Mouse (Mus musculus): ENCODE results near the gene Mknk2. TPM values are rescaled to one million over a fixed set of nuclear protein-coding genes. Genes with fewer than 3 reads are reported as not detected.
A peak's percentile ranks its signal among the peaks of the same experiment; 100 is the strongest.

The Mknk2 gene
- total and polyA plus RNA-seq, 2 experiments from 2014 or later, result 43.6 to 69.8 TPM

DNA sequence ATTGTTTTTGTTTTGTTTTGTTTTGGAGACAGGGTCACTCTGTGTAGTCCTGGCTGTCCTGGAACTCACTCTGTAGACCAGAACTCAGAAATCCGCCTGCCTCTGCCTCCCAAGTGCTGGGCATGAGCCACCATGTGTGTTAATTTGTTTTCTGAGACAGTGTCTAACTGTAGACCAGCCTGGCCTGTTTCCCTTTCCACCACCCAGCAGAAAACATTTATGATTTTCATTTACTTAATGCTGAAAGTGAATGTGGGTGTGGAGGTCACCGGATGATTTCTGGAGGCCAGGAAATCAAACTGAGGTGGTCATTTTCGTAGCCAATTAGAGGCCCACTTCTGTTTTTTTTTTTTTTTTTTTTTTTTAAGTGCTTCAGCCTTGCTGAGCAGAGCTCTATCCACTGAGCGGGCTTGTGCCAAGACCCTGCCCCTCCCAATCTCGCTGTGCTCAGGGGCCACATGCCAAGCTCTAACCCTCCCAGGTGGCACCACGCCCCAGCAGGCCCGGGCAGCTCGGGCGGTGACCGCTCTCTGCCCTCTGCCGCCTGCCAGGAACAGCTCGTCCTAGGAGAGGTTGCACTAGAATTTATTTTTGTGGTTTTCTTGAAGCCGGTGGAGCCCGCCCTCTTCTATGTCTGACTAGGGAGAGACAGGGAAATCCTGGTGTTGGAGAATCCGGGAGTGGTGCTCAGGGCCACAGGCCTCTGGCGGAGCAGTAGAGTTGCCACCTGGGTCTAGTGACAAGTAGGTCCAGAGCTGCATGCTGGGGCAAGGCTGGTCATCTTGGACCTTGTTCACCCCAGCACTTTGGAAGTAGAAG, 13.5 kb downstream of the Mknk2 start:
- H3K4me1 ChIP-seq (ENCODE audit: insufficient read depth), result no peaks in the 10 kb centered on the region
- peaks cover 43% of the 10 kb centered on the region for H3K36me3 ChIP-seq (ENCODE audit: insufficient read depth)
- H3K9me3 ChIP-seq (ENCODE audit: low read length), result no peaks in the 10 kb centered on the region
- 46% methylated on average over 16 of the region's 16 CpGs for WGBS
- ATAC-seq, result peak; percentile 14; the same call in 1 of the 2 replicates
- H3K4me3 ChIP-seq (ENCODE audit: low read depth, low read length), result no peak overlapping the region
- no peak for TF ChIP-seq CTCF (IDR thresholded peaks at IDR 0.05; ENCODE audit: low read depth)
- no peak overlapping the region for H3K4me2 ChIP-seq (ENCODE audit: low read depth)
- H3K27ac ChIP-seq (ENCODE audit: low read depth, low read length), result peak overlapping the region; percentile 9; the same call in 1 of the 2 replicates
- no peak for DNase-seq
- no peak overlapping the region for H3K9ac ChIP-seq
- no peaks in the 10 kb centered on the region for H3K27me3 ChIP-seq (ENCODE audit: insufficient read depth, low read length)

DNA sequence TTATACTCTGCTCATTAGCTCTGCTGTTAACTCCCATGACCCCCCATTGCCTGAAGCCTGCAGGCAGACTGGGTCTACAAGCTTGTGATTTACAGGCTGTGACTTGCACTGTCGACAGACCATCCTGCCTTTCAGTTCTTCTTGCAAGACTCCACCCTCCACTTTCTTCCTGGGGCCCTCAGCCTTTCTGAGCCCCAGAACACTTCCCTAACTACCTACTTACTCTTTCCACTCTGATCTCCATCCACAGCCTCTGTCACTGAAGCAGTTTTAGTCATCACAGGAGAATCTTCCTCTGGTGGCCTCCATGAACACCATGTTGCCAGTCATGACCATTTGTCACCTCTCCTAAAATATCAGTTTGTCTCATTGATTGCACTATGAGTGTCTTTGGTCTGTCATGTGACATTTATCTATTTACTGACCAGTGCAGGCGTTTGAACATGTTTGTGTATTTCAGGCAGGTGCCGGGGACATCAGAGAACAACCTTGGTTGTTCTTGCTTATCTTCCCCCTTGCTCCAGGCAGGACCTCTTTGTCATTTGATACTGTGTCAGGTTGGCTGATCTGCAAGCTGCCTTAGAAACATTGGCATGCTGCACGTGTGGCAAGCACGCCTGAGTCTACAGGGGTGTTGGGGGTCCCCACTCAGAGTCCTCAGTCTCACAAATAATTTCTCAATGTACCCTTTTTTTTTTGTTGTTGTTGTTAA, 14.3 kb downstream of the Mknk2 start:
- no peak for DNase-seq

DNA sequence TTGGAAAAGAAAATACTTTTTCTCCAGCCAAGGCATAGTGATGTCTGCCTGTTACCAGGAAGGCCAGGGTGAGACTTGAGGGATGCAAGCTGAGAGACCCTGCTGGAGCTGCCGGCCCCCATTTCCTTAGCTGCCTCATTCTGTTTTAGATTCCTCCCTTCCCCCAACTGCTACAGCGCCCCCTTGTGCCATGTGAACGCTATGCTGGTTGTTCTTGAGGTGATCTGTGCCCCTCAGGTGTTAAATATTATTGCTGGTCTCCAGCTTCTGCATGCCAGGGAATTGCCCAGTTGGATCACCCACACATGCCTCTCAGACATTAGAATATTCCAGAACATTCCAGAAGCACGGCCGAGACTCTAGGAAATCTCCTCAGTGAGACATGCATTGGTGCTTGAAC, 16.8 kb downstream of the Mknk2 start:
- Histone ChIP-seq H3K36me3 (ENCODE audit: insufficient read depth) (peaks cover 10% of the 10 kb centered on the region; the same call in 1 of the 2 replicates), H3K27ac (ENCODE audit: low read depth, low read length) (no peak overlapping the region), H3K9ac (no peak overlapping the region), H3K27me3 (ENCODE audit: insufficient read depth, low read length) (no peaks in the 10 kb centered on the region), H3K4me2 (ENCODE audit: low read depth) (no peak overlapping the region), H3K9me3 (ENCODE audit: low read length) (no peaks in the 10 kb centered on the region), H3K4me3 (ENCODE audit: low read depth, low read length) (no peak overlapping the region), H3K4me1 (ENCODE audit: insufficient read depth) (no peaks in the 10 kb centered on the region)
- ATAC-seq, result no peak
- 42% methylated on average over 5 of the region's 5 CpGs for WGBS
- DNase-seq, result no peak
- peak; percentile 69 for TF ChIP-seq CTCF (IDR thresholded peaks at IDR 0.05; ENCODE audit: low read depth)

More for the DNA sequence above, 14.3 kb downstream of the Mknk2 start:
- peaks cover 35% of the 10 kb centered on the region for H3K36me3 ChIP-seq (ENCODE audit: insufficient read depth)
- no peak overlapping the region for H3K4me3 ChIP-seq (ENCODE audit: low read depth, low read length)
- H3K27ac ChIP-seq (ENCODE audit: low read depth, low read length), result no peak overlapping the region
- no peaks in the 10 kb centered on the region for H3K4me1 ChIP-seq (ENCODE audit: insufficient read depth)
- TF ChIP-seq CTCF (IDR thresholded peaks at IDR 0.05; ENCODE audit: low read depth), result no peak
- ATAC-seq, result no peak
- H3K9me3 ChIP-seq (ENCODE audit: low read length), result no peaks in the 10 kb centered on the region
- no peak overlapping the region for H3K9ac ChIP-seq
- no peaks in the 10 kb centered on the region for H3K27me3 ChIP-seq (ENCODE audit: insufficient read depth, low read length)
- WGBS, result 60% methylated on average over 5 of the region's 5 CpGs
- H3K4me2 ChIP-seq (ENCODE audit: low read depth), result no peak overlapping the region

DNA sequence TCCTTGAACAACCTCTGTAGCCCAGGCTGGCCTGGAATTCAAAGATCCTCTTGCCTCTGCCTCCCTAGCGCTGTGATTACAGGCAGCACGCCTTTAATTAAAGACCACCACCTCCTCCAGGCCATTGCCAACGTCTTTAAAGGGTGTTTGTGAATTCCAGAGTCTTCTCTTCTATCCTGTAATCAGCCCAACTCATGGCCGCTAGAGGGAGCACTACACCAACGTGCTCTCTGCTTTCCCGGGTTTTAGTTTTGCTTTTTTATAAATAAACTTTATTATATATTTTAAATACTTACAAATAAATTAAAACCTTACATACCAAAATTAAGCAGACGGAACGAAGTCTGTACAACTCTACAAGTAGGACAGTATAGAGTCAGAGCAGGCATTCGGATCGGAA, 18.7 kb downstream of the Mknk2 start:
- H3K9ac ChIP-seq, result no peak overlapping the region
- no peaks in the 10 kb centered on the region for H3K27me3 ChIP-seq (ENCODE audit: insufficient read depth, low read length)
- DNase-seq (peak; percentile 88), ATAC-seq (no peak)
- no peaks in the 10 kb centered on the region for H3K36me3 ChIP-seq (ENCODE audit: insufficient read depth)
- TF ChIP-seq CTCF (IDR thresholded peaks at IDR 0.05; ENCODE audit: low read depth), result peak; percentile 76
- H3K4me3 ChIP-seq (ENCODE audit: low read depth, low read length), result peak overlapping the region; percentile 31
- 5% methylated on average over 10 of the region's 10 CpGs for WGBS
- peak overlapping the region; percentile 42 for H3K4me2 ChIP-seq (ENCODE audit: low read depth)
- no peaks in the 10 kb centered on the region for H3K9me3 ChIP-seq (ENCODE audit: low read length)
- peaks cover 9% of the 10 kb centered on the region for H3K4me1 ChIP-seq (ENCODE audit: insufficient read depth)
- peak overlapping the region; percentile 67 for H3K27ac ChIP-seq (ENCODE audit: low read depth, low read length)

DNA sequence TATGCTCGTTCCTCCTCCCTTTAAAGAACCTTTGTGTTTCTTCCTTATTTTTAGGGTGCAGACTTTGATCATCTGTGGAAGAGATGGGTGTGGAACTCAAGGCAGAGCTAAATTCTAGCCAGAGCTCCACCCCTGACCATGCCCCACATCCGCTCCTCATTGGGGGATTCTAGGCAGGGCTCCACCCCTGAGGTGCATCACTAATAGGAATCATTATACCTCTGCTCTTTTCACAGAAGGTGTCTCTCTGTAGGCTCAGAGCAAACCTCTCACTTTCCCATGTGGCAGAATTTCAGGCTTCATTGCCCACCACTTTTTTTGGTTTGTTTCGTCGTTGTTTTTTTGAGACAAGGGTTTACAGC, 19.1 kb downstream of the Mknk2 start:
- 67% methylated on average over 4 of the region's 4 CpGs for WGBS
- no peak overlapping the region for H3K9ac ChIP-seq
- TF ChIP-seq CTCF (IDR thresholded peaks at IDR 0.05; ENCODE audit: low read depth), result no peak

DNA sequence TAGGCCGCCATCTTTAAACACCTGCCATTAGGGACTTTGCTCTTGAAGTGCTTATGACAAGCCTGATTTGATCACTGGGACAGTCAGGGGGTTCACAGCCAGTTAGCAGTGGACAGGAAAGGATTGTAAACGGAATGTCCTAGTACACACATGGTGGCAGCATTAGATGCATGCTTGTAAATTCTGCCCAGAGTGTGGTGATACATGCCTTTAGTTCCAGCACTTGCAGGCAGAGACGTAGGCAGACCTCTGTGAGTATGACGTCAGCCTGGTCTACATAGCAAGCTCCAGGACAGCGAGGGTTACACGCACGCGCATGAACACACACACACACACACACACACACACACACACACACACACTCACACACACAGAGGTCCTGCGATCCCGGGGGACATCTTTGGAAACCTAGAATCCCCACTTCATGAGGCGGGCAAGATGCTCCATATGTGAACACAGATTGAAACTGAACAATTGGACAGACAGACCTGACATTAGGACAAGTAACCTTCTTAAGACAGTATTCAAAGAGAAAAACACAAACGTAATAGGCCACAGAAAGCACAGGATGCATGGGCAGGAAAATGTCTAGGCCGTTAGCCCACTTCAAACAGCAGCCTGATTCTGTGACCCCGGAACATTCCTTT, 19.6 kb downstream of the Mknk2 start:
- Histone ChIP-seq H3K27ac (ENCODE audit: low read depth, low read length) (peak overlapping the region; percentile 67; the same call in 1 of the 2 replicates), H3K9ac (no peak overlapping the region), H3K36me3 (ENCODE audit: insufficient read depth) (no peaks in the 10 kb centered on the region), H3K27me3 (ENCODE audit: insufficient read depth, low read length) (no peaks in the 10 kb centered on the region), H3K9me3 (ENCODE audit: low read length) (no peaks in the 10 kb centered on the region), H3K4me1 (ENCODE audit: insufficient read depth) (peaks cover 9% of the 10 kb centered on the region), H3K4me3 (ENCODE audit: low read depth, low read length) (no peak overlapping the region), H3K4me2 (ENCODE audit: low read depth) (no peak overlapping the region)
- no peak for TF ChIP-seq CTCF (IDR thresholded peaks at IDR 0.05; ENCODE audit: low read depth)
- no peak for ATAC-seq
- DNase-seq, result no peak
- WGBS, result 85% methylated on average over 14 of the region's 14 CpGs

More for the DNA sequence above, 19.1 kb downstream of the Mknk2 start:
- Histone ChIP-seq H3K4me2 (ENCODE audit: low read depth) (no peak overlapping the region), H3K9me3 (ENCODE audit: low read length) (no peaks in the 10 kb centered on the region), H3K36me3 (ENCODE audit: insufficient read depth) (no peaks in the 10 kb centered on the region), H3K27me3 (ENCODE audit: insufficient read depth, low read length) (no peaks in the 10 kb centered on the region), H3K27ac (ENCODE audit: low read depth, low read length) (peak overlapping the region; percentile 67), H3K4me1 (ENCODE audit: insufficient read depth) (peaks cover 9% of the 10 kb centered on the region), H3K4me3 (ENCODE audit: low read depth, low read length) (no peak overlapping the region)
- DNase-seq, result peak; percentile 40
- ATAC-seq, result no peak
